Mouse (Mus musculus): ENCODE data around the gene Defa36. TPM values are rescaled to one million over a fixed set of nuclear protein-coding genes. Genes with fewer than 3 reads are reported as not detected.
"Not testable (repeated sequence)": the region's sequence is repeated elsewhere in the genome, so short reads cannot be mapped to it uniquely, and the experiment has no call there.

The Defa36 gene
- polyA plus RNA-seq (2016; fragmentation: Nextera tagmentation; extraction: Ambion mirVana): not detected in 2 replicates

GRCm38 (mm10) chr8:21427111-21427510 lies at the start of gene Defa36:
Gene Defa36 (plus strand): TSS chr8:21427411.
- H3K36me3 ChIP-seq: not testable (repeated sequence)
- WGBS: no CpG with 5 or more reads among the region's 1 CpGs

GRCm38 (mm10) chr8:21378215-21378614 lies 49.0 kb upstream of the Defa36 start, which contains the start of gene Defa2:
Gene Defa2 (plus strand): TSS chr8:21378515.
- not testable (repeated sequence) for H3K36me3 ChIP-seq; H3K27ac ChIP-seq; DNase-seq (ENCODE audit: low spot score); H3K4me1 ChIP-seq; H3K27me3 ChIP-seq (ENCODE audit: insufficient read depth, poor library complexity, severe bottlenecking); H3K4me3 ChIP-seq; H3K9me3 ChIP-seq
- WGBS: no CpG with 5 or more reads among the region's 2 CpGs

More at GRCm38 (mm10) chr8:21427111-21427510, at the start of gene Defa36:
- not testable (repeated sequence) for H3K4me3 ChIP-seq; DNase-seq (ENCODE audit: low spot score); H3K9me3 ChIP-seq; H3K27ac ChIP-seq; H3K4me1 ChIP-seq; H3K27me3 ChIP-seq (ENCODE audit: insufficient read depth, poor library complexity, severe bottlenecking)

DNA sequence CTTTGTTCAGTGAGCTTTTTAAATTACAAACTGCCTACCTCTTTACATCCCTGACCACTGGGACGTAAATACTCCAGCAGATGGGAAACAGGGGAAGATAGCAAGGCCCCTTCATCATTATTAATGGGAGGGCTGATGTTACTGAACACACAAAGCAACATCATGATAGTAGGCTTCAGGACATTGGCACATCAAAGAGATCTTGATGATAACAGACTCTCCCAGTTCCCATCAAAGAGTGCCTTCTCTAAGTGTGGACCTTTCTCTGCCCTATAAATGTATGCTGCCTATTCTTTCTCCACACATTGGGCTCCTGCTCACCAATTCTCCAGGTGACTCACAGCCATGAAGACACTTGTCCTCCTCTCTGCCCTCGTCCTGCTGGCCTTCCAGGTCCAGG lies 35.7 kb upstream of the Defa36 start, which contains the start of gene Defa33:
Gene Defa33, plus strand, starts transcription at position 301 of the 400 bp plus-strand sequence.
- H3K4me1 ChIP-seq; H3K36me3 ChIP-seq; H3K4me3 ChIP-seq; H3K27me3 ChIP-seq (ENCODE audit: insufficient read depth, poor library complexity, severe bottlenecking); H3K9me3 ChIP-seq; DNase-seq (ENCODE audit: low spot score); H3K27ac ChIP-seq: not testable (repeated sequence)
- whole genome bisulfite sequencing: no CpG with 5 or more reads among the region's 2 CpGs

DNA sequence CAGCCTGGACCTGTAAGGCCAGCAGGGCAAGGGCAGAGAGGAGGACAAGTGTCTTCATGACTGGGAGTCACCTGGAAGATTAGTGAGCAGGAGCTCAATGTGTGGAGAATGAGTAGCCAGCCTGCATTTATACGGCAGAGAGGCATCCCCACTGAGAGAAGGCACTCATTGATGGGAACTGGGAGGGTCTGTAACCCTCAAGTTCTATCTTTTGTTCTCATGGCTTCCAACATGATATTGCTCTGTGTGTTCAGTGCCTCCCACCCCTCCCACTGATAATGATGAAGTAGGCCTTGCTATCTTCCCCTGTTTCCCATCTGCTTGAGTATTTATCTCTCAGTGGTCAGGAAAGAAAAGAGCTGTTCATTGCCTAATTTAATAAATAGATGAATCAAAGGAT lies 29.2 kb downstream of the Defa36 start, which contains the start of gene Gm7849:
Gene Gm7849, minus strand, starts transcription at position 101 of the 400 bp plus-strand sequence.
- not testable (repeated sequence) for H3K36me3 ChIP-seq; H3K27ac ChIP-seq; H3K4me3 ChIP-seq; DNase-seq (ENCODE audit: low spot score); H3K9me3 ChIP-seq; H3K27me3 ChIP-seq (ENCODE audit: insufficient read depth, poor library complexity, severe bottlenecking); H3K4me1 ChIP-seq
- WGBS: no CpG with 5 or more reads among the region's 1 CpGs

Other genes with a start within 250 kb of the Defa36 start
- not detected in 2 replicates for gene Defa31, start 235.8 kb upstream of the Defa36 start, polyA plus RNA-seq (2016; fragmentation: Nextera tagmentation; extraction: Ambion mirVana)
- not detected in 2 replicates for gene Gm15293, start 225.8 kb upstream of the Defa36 start, polyA plus RNA-seq (2016; fragmentation: Nextera tagmentation; extraction: Ambion mirVana)
- gene Gm15292, start 177.7 kb upstream of the Defa36 start, polyA plus RNA-seq (2016; fragmentation: Nextera tagmentation; extraction: Ambion mirVana): not detected in 2 replicates
- not detected in 2 replicates for gene Defa27, start 111.9 kb upstream of the Defa36 start, polyA plus RNA-seq (2016; fragmentation: Nextera tagmentation; extraction: Ambion mirVana)
- gene Defa29, start 100.4 kb upstream of the Defa36 start, polyA plus RNA-seq (2016; fragmentation: Nextera tagmentation; extraction: Ambion mirVana): not detected in 2 replicates
- gene Defa2, start 48.9 kb upstream of the Defa36 start, polyA plus RNA-seq (2016; fragmentation: Nextera tagmentation; extraction: Ambion mirVana): not detected in 2 replicates
- not detected in 2 replicates for gene Defa33, start 35.6 kb upstream of the Defa36 start, polyA plus RNA-seq (2016; fragmentation: Nextera tagmentation; extraction: Ambion mirVana)
- gene Gm7849, start 29.1 kb downstream of the Defa36 start, polyA plus RNA-seq (2016; fragmentation: Nextera tagmentation; extraction: Ambion mirVana): not detected in 2 replicates
- not detected in 2 replicates for gene Defa20, start 81.8 kb downstream of the Defa36 start, polyA plus RNA-seq (2016; fragmentation: Nextera tagmentation; extraction: Ambion mirVana)
- gene Defa32, start 101.6 kb downstream of the Defa36 start, polyA plus RNA-seq (2016; fragmentation: Nextera tagmentation; extraction: Ambion mirVana): not detected in 2 replicates
- not detected in 2 replicates for gene Defa37, start 138.0 kb downstream of the Defa36 start, polyA plus RNA-seq (2016; fragmentation: Nextera tagmentation; extraction: Ambion mirVana)
- not detected in 2 replicates for gene Defa28, start 155.6 kb downstream of the Defa36 start, polyA plus RNA-seq (2016; fragmentation: Nextera tagmentation; extraction: Ambion mirVana)
- gene Gm7861, start 167.1 kb downstream of the Defa36 start, polyA plus RNA-seq (2016; fragmentation: Nextera tagmentation; extraction: Ambion mirVana): not detected in 2 replicates
- not detected in 2 replicates for gene Defa26, start 190.8 kb downstream of the Defa36 start, polyA plus RNA-seq (2016; fragmentation: Nextera tagmentation; extraction: Ambion mirVana)
- gene Defa17, start 228.4 kb downstream of the Defa36 start, polyA plus RNA-seq (2016; fragmentation: Nextera tagmentation; extraction: Ambion mirVana): not detected in 2 replicates
- not detected in 2 replicates for gene Defa34, start 238.4 kb downstream of the Defa36 start, polyA plus RNA-seq (2016; fragmentation: Nextera tagmentation; extraction: Ambion mirVana)